In the genomic region with DNA sequence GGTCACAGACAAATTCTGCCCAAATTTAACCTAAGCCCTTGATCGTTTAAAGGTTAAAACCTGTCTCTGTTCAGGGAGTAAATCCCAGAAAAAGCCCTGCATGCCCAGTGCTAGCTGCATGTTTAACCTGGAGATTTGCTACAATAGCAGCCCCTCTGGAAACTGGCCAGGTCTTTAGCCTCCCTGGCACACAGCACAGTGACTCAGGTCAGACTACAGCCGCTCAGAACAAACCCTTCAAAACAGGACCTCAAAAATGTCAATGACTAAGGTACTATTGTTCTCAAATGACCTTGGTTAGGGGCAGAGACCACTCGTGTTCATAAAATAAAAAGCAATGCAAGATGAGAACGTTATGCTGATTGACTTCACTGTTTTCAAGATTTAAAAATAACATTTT, we compare ENCODE assay signal across 10 mouse cellular contexts.
DNase-seq lines count a peak whose midpoint lies in the region; ATAC-seq lines count a peak whose summit lies in the region.
"Had no signal": no experiment of that assay in that cellular context is flagged by ENCODE, and none has a peak within 500 bp of the region (broad histone marks: within the 10 kb centered on the region; RNA-seq: fewer than 3 reads in every experiment).

No protein-coding gene starts in this region.

- 42% methylated on average over 4 of the region's 4 CpGs for WGBS in heart, embryonic 11.5 days (ENCODE audit: insufficient replicate concordance)

- no peak overlapping the region for H3K9ac ChIP-seq in heart, embryonic 11.5 days (ENCODE audit: low read depth, low read length)

- ATAC-seq in heart, embryonic 11.5 days (replicated peaks; ENCODE audit: insufficient number of reproducible peaks, low FRiP score, low TSS enrichment) = peak; percentile 52; the same call in 1 of the 2 replicates
- ATAC-seq in activated CD4-positive, CD25-positive, alpha-beta regulatory T cell, adult 4 months = no peak
- no peak for ATAC-seq in megakaryocyte-erythroid progenitor cell, adult 5-6 weeks (replicated peaks; ENCODE audit: low FRiP score, low TSS enrichment, poor library complexity, severe bottlenecking)

- no peaks in the 10 kb centered on the region for H3K9me3 ChIP-seq in heart, embryonic 11.5 days (replicated peaks; ENCODE audit: control insufficient read depth, low read length)

- H3K27me3 ChIP-seq in heart, embryonic 11.5 days (ENCODE audit: control insufficient read depth, insufficient read depth, low read length) = no peaks in the 10 kb centered on the region

- H3K4me1 ChIP-seq in heart, embryonic 11.5 days (ENCODE audit: control insufficient read depth, insufficient read depth, low read length) = peaks cover 15% of the 10 kb centered on the region

- no peak overlapping the region for H3K4me3 ChIP-seq in heart, embryonic 11.5 days (ENCODE audit: low read depth, low read length)
- H3K4me3 ChIP-seq: erythroblast, embryonic 14.5 days had no signal

- H3K36me3 ChIP-seq in heart, embryonic 11.5 days (ENCODE audit: control insufficient read depth, insufficient read depth, low read length) = no peaks in the 10 kb centered on the region

- H3K4me2 ChIP-seq in heart, embryonic 11.5 days = no peak overlapping the region

- peak; percentile 63 for DNase-seq in ovary, adult 18-20 months (ENCODE audit: low spot score)
- no peak for DNase-seq in ovary, postnatal 10 days (ENCODE audit: low spot score)
- peak; percentile 68 to 69 for DNase-seq in kidney, postnatal 25 days
- DNase-seq in B cell, adult 2 months = no peak
- DNase-seq in layer of hippocampus, postnatal 36 days = no peak

- H3K27ac ChIP-seq in heart, embryonic 11.5 days (ENCODE audit: low read depth, low read length) = peak overlapping the region; percentile 79
- H3K27ac ChIP-seq: macrophage had no signal

Comparison
In these comparisons a context has a peak if more than half of its experiments do, and no peak if none do; other contexts are left out.
1. DNase-seq: peak in ovary, adult 18-20 months (single experiment) and kidney, postnatal 25 days (2 of 2); none in ovary, postnatal 10 days (single experiment), B cell, adult 2 months (0 of 2) and layer of hippocampus, postnatal 36 days (0 of 2).